Mouse (Mus musculus) heart, adult 18-20 months (tissue): Measurements from ENCODE around the gene Cpne1. TPM values are rescaled to one million over a fixed set of nuclear protein-coding genes. Genes with fewer than 3 reads are reported as not detected.
A peak's percentile ranks its signal among the peaks of the same experiment; 100 is the strongest.
"Not testable (repeated sequence)": the region's sequence is repeated elsewhere in the genome, so short reads cannot be mapped to it uniquely, and the experiment has no call there.

ENCODE experiments used
- DNase-seq, 2 experiments: peaks; one replicate each; pipeline ENCODE4 v3.0.0; 2021 to 2022; ENCODE audit warnings: mixed read lengths in 1 of 2
- long read RNA-seq, 2 experiments: library from polyadenylated mRNA; stranded (forward); transcript quantifications; one replicate each; pipeline ENCODE4 v2.0.0; 2021
- total RNA-seq, 2 experiments: library from RNA; stranded (reverse); gene quantifications; 2 replicates each; pipeline ENCODE4 v1.2.3; 2021

The Cpne1 gene
- total RNA-seq = 10 to 100 TPM; 11.2 to 12.1 TPM
- long read RNA-seq, experiment 1, transcript Cpne1-202 (16 exons, 3,441 nt) = major isoform, 5 of 7 reads
- long read RNA-seq, experiment 1, partial matches to known transcripts = 0 of 7 reads
- long read RNA-seq, experiment 1, other reads (novel, unspliced or antisense) = 1 of 7 reads
- long read RNA-seq, experiment 2, partial matches to known transcripts = 1 of 3 reads
- long read RNA-seq, experiment 2, other reads (novel, unspliced or antisense) = 0 of 3 reads

GRCm38 (mm10) chr2:156111358-156112079 is at the start of gene Cpne1, which contains the start of gene Rbm12:
Cpne1 (minus strand) TSS chr2:156111965.
Rbm12 (minus strand) TSS chr2:156111978.
- peak; percentile 92 to 95 for DNase-seq

GRCm38 (mm10) chr2:156151538-156151937 is 39.8 kb upstream of the Cpne1 start:
- DNase-seq = no peak

GRCm38 (mm10) chr2:156147316-156147915 is 35.7 kb upstream of the Cpne1 start:
- no peak for DNase-seq

DNA sequence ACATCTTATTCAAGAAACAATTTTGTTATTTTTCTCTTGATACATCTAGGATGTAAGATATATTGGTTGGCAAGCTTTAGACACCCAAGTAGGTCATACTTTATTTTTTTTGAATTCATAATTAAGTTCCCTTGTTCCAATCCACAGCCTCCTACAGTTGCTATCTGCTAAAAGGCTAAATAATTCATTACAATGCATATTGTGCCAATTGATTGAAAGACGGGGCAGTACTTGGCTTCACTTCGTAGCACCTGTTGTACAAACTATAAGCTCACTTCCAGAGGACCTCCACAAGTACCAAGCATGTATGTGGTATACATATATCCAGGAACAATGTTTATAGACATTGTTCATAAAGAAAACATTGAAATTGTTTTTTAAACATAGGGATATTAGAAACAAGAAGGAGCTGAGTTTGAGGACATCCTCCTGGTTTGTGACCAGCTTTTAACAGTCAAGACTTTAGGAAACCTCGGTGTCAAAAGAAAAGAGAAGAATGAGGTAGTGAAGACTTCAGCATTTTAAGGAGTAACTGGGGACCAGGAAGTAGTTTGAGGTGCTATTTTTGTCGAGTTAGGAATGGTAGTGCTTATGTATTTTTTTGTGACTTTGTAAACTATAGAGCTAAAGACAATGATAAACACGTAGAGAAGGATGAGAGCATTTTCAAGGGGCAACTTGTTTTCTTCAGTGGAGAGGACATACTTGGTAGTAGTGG is 34.7 kb upstream of the Cpne1 start:
- no peak for DNase-seq

- no peak for DNase-seq
These were observed 33.8 kb upstream of the Cpne1 start for GRCm38 (mm10) chr2:156145486-156146130.

DNA sequence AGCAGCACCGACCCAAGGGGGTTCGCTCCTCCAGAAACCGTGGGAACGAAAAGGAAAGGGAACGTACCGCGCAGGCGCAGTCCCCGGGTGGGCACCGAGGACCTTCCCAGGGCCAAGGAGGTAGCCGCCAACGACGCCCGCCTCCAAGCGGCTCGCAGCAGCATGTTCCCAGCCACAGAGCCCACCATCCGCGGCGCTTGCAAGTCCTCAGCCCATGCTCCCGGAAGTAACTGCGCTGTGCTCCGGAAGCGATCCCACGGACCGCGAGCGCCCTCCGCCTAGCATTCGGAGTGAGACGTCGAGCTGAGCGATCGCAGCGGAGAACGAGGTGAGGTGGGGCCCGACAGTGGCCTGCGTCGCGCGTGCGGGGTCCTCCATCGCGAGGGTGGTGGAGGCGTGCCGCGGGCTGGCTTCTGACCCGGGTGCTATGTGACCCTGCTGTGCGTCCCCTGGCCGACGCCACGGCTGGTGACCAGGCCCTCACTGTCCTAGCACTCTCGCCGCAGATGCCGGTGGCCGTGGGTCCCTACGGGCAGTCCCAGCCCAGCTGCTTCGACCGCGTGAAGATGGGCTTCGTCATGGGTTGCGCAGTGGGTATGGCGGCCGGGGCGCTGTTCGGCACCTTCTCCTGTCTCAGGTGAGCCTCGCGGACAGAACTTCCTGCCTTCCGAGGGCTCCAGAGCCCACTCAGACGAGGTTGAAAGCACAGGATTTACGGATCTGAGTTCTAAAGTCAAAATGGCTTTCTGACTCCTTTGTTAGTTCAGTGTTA is 32.4 kb upstream of the Cpne1 start, which contains the start of the genes Romo1 and Nfs1:
TSS of gene Romo1 (plus strand) at position 87 of the 772 bp plus-strand sequence.
TSS of gene Nfs1 (minus strand) at position 234 of the 772 bp plus-strand sequence.
- peak; percentile 92 to 95 for DNase-seq

DNA sequence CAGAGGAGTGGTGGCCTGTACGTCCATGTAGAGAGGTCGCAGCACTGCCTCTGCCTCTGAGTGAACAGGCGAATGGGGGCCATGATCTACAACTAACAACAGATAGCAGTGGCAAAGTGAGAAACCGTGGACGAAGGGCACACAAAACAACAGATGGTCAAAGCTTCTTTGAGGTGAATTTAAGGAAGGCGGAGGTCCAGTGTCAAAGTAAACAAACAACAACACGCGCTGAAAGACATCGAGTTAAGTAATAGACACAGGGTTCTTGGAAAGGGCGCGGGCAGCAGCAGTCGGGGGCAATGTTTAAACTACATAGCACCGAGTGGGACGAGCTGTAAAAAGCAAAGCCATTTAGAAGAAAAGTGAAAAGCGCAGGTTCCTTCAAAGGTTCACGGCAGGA is 31.6 kb upstream of the Cpne1 start:
- DNase-seq = no peak

- DNase-seq = no peak
These were observed 31.1 kb upstream of the Cpne1 start for GRCm38 (mm10) chr2:156142820-156143219.

- DNase-seq = no peak
These were observed 23.9 kb upstream of the Cpne1 start for GRCm38 (mm10) chr2:156135695-156136094.

DNA sequence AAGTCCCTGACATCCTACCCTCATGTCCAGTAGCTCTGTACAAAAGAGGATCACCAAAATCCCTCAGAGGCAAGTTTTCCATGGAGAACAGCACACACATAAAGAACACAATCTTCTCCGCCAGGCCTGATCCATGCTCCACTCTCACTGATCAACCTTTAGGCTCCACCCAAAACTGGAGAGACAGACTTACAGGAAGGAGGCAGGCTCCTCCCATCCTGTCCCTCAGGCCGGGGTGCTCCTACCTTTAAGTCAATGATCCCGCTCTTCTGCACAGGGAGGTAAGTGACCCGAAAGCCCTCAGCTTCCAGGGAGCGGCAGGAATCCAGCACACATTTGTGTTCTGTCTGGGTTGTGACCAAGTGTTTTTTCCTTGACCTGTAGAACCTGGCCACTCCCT is 22.4 kb upstream of the Cpne1 start:
- DNase-seq = no peak

GRCm38 (mm10) chr2:156126992-156127391 is 15.2 kb upstream of the Cpne1 start, which contains the start of gene Gm28036:
Gm28036 (minus strand) TSS chr2:156127092.
- no peak for DNase-seq

DNA sequence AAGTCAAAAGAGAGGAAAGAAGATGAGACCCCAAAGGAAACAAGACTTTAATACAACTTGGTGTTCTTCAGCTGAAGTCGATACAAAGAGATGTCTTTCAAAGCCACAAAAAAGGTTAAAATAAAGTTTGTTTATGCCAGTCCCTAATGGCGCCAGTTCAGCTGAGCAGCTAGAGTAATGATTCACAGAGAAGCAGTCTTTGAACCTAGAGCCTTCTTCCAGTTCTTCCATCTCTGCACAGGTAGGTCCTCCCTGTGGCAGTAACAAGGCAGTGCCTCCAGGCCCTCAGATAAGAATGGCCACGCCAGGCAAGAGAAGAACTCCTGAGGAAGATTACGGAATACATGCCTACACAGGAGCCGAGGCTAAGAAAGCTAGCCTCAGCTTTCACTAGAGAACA is 12.0 kb upstream of the Cpne1 start:
- DNase-seq = no peak

- DNase-seq = no peak
These were observed 7.8 kb upstream of the Cpne1 start for GRCm38 (mm10) chr2:156119566-156119965.

GRCm38 (mm10) chr2:156112080-156112423 is 287 bp upstream of the Cpne1 start:
- not testable (repeated sequence) for DNase-seq

DNA sequence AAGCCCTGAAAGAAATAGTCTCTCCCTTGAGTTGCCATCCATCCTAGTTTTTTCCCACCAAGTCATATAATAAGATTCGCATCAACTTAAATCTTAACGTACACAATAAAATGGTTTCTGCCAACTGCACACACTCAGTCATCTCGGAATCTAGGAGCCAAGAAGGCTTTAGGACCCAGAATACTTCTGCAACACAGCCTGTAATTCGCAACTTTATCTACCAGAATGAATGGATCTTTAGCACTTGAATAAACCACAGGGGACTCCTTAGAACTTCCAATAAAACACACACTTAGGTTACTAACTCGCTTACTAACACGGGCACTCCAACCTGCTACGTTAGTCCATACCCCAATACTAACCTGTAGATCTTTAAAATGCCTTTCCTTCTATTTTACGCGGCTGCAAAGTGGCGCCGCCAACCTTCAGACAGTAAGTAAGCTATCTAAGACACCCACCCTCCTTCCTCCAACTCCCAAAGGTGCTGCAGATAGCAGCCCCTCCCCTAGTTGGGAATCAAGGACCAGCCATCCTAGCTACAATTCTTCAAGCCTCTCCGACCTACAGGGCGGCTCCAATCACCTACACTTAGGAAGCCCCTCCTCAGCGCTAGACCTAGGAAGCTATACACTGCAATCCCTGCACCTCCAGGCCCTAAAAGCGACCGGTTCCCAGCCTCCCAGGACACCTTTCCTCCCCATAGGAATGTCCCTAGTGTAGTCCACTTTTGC is 973 bp downstream of the Cpne1 start:
- DNase-seq = peak; percentile 5 to 33

DNA sequence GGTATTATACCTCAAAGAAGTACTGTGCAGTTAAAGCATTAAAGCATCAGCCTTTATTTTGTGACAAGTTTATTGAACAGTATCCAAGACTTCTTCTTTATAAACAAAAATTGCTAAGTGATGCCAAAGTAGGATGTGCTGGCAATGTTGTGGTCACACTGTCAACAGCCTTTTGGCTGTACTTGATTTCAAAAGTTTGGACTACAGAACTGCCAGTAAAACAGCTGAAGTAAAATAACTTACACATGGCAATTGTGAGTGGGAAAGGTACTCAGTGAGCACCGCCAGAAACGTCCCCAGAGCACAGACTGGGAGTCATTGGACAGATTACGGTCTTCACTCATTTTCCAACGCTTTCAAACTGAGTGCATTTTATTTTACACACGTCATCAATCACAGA is 19.8 kb downstream of the Cpne1 start:
- peak in 1 of 2 experiments; percentile 14 for DNase-seq

DNA sequence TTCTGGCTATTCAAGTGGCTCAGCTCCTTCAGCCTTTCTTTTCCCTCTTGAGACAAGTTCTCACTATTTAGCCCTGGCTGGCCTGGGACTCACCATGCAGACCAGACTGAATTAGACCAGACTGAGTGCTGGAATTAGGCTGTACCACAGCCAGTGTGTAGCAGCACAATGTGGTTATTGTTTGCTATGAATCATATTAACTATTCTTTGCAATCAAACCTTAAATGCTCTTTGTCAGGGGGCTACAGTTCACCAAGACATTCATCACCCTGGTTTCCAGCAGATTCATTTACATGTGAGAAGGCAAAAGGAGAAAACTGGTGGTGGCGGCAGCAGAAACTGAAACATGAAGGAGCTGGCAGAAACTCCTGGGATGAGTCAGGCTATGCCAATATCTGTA is 22.0 kb downstream of the Cpne1 start:
- no peak for DNase-seq

DNA sequence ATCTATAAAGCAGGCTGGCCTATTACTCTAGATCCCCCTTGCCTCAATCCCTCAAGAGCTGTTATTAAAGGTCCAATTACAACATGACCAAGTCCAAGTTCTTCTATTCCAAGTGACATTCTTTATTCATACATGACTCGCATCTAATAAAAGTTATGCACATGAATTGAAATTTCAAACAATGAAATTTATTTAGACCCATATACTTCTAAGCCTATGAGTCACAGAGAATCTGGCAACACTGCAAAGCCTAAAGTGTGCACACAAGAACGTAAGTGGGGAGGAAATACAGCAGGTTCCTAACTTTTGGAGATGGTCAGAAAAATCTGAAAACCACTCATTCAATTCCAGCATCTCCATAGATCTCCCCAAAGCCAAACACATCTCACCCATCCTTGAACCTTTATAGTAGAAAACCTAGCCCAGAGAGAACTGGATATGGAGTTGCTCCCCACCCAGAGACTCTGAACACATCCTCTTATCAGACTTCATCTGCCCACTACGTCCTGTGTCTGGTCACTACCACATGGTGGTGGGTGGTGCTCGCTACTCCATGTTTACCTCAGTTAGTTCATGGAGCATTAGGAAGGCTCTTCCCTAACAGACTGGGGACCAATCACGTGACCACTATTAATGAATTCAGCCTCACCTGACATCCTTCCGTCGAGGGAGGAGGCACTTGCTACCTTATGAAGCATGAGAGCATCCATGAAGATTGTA is 24.2 kb downstream of the Cpne1 start:
- DNase-seq = no peak

- no peak for DNase-seq
These were observed 27.2 kb downstream of the Cpne1 start for GRCm38 (mm10) chr2:156084541-156084940.

DNA sequence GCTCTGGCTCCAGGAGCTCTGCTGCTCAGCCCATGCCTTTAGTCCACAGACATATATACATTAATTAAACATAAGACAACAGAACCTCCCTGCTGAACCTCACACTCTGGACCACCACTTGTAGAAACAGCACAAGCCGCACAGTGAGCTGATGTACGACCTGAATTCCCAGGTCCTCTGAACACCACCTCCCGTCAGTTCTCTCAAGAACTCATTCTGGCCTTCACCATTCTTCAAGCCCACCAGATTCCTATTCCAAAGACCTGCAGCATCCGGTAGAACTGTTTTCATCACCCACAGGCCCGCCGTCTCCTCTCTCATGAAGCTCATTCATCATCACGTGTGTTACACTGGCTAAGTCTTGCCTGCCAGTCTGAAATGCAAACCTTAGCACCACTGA is 31.4 kb downstream of the Cpne1 start:
- DNase-seq = no peak
